Mouse (Mus musculus) ES-Bruce4 (cell line): ENCODE results near the gene Ccdc8. TPM values are rescaled to one million over a fixed set of nuclear protein-coding genes. Genes with fewer than 3 reads are reported as not detected.

ENCODE experiments used
- H3K27ac ChIP-seq: 2 replicates; pipeline ENCODE4 v1.5.1; 2012; ENCODE audit warnings: low read length, inconsistent platforms; ENCODE audit not compliant: insufficient read depth
- H3K27me3 ChIP-seq: 2 replicates; pipeline ENCODE4 v1.6.1; 2012; ENCODE audit warnings: mild to moderate bottlenecking, low read length, inconsistent platforms; ENCODE audit not compliant: control insufficient read depth, poor library complexity, insufficient read depth, severe bottlenecking
- H3K36me3 ChIP-seq: 2 replicates; pipeline ENCODE4 v1.6.1; 2012; ENCODE audit warnings: inconsistent platforms, mild to moderate bottlenecking, low read length, moderate library complexity; ENCODE audit not compliant: control insufficient read depth, poor library complexity, insufficient read depth, severe bottlenecking
- H3K4me1 ChIP-seq: one replicate; pipeline ENCODE4 v1.8.1; 2011; ENCODE audit warnings: low read length; ENCODE audit not compliant: control insufficient read depth, insufficient read depth
- H3K4me3 ChIP-seq: 2 replicates; pipeline ENCODE4 v1.5.1; 2011; ENCODE audit warnings: low read depth, mild to moderate bottlenecking, low read length
- H3K9ac ChIP-seq: 2 replicates; pipeline ENCODE4 v1.6.1; 2012; ENCODE audit warnings: low read depth, mild to moderate bottlenecking, inconsistent platforms; ENCODE audit not compliant: poor library complexity, severe bottlenecking
- H3K9me3 ChIP-seq: replicated peaks from 2 replicates; pipeline ENCODE4 v1.6.1; 2012; ENCODE audit warnings: mild to moderate bottlenecking, low read length, inconsistent platforms; ENCODE audit not compliant: control insufficient read depth, poor library complexity, insufficient read depth, severe bottlenecking
- CTCF ChIP-seq: IDR thresholded peaks from one replicate; pipeline ENCODE4 v1.8.1; 2011; ENCODE audit warnings: low read depth, low read length
- EP300 ChIP-seq: IDR thresholded peaks from 2 replicates; pipeline ENCODE4 v1.6.1; 2011; ENCODE audit warnings: low read depth, low read length; ENCODE audit not compliant: insufficient read depth
- POLR2A ChIP-seq: IDR thresholded peaks from one replicate; pipeline ENCODE4 v1.8.1; 2011; ENCODE audit warnings: low read length; ENCODE audit not compliant: insufficient read depth
- polyA plus RNA-seq: library from polyadenylated mRNA; stranded (reverse); fragments of >200 nt; gene quantifications from 2 replicates; pipeline ENCODE4 v1.2.4, GENCODE M21; 2011; ENCODE audit warnings: low read depth; ENCODE audit not compliant: missing spikeins, insufficient read depth, insufficient read length

Gene Ccdc8
- polyA plus RNA-seq, 1 experiment: 4.2 TPM

DNA sequence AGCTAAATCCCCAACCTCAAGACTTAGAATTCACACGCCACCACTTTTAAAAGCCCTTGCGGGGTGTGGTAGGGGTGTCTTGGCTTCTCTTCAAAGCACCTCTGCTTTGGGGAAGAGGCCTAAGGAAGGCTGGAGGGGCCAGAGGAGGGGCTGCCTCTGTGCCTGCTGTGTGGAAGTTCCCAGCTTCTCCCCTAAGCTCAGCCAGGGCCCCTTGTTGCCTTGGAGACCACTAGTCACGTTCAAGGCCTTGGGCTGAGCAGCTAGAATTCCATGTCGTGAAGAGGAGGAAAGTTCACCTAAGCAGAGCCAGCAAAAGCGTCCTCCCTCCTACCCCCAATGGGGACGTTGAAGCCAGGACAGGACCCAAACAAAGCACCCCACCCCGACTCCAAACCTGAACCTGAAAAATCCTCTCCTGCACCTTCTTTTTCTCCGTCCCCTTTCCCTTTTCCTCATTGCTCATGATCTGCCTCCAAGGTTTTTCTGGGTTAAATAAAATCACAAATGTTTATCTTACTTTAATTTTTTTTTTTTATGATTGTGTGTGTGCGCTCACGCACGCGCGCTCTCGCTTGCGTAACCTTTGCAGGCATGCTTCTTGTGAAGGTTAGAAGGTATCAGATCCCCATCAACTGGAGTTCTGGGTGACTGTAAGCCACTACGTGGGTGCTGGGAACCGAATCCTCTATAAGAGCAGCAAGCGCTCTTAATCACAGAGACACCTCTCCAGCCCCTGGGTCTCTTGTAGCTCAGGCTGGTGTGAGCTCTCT, 642 bp upstream of the Ccdc8 start:
- peaks cover 3% of the 10 kb centered on the region for H3K4me1 ChIP-seq
- H3K4me3 ChIP-seq: no peak overlapping the region
- H3K27ac ChIP-seq: no peak overlapping the region
- no peaks in the 10 kb centered on the region for H3K27me3 ChIP-seq
- TF ChIP-seq EP300 (no peak), CTCF (no peak), POLR2A (no peak)
- no peaks in the 10 kb centered on the region for H3K36me3 ChIP-seq
- H3K9ac ChIP-seq: peak overlapping the region; percentile 32; the same call in 1 of the 2 replicates
- no peaks in the 10 kb centered on the region for H3K9me3 ChIP-seq

DNA sequence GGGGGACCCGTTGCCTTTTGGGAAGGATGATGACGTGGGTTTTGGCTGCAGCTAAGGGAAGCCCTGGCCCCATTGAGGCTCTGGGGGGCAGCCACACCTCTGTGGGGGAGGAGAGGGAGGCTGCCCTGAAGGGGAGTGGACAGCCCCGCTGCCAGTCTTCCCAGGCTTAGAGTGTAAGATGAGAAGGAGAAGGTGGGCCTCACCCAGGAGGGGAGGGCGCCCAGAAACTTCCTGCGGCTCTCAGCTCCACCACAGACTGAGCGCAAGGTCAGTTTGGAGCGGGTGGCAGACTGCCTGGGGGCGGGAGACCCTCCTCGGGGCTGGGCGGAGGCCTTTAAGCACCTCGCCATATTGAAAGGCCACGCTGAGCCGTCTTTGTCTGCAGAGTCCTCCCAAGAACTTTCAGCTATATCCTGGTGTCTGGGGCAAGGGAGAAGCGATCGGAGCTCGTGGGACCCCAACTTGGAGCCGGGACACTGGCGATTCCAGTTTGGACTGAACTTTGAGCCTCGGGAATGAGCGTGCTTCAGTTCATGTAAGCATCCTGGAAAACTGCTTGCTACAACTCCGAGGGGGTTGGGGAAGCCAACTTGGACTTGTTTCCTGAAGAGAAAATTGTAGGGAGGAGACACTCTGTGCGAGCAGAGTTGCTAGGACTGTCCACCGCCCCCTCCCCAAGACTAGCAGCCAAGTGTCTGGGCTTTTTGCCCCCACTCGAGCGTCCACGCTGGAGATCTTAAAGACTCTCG, 1.3 kb downstream of the Ccdc8 start:
- TF ChIP-seq CTCF: no peak
- peak; percentile 23 for TF ChIP-seq POLR2A
- TF ChIP-seq EP300: peak; percentile 63; the same call in 1 of the 2 replicates

DNA sequence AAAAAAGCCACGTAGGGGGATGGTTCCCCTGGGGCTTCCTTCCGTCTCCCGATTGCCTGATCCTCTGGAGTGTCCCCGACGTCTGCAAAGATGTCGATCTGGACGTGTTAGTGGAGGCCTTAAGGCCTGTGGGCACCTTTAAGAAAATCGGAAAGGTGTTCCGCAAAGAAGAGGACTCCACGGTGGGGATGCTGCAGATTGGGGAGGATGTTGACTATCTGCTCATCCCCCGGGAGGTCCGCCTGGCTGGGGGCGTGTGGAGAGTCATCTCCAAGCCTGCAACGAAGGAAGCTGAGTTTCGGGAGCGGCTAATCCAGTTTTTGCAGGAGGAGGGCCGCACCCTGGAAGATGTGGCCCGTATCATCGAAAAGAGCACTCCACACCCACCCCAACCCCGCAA, 1.9 kb downstream of the Ccdc8 start:
- Histone ChIP-seq H3K27me3 (no peaks in the 10 kb centered on the region), H3K27ac (no peak overlapping the region), H3K9me3 (no peaks in the 10 kb centered on the region), H3K9ac (peak overlapping the region; percentile 56), H3K4me1 (peaks cover 3% of the 10 kb centered on the region), H3K4me3 (peak overlapping the region; percentile 76), H3K36me3 (no peaks in the 10 kb centered on the region)
- TF ChIP-seq CTCF (no peak), EP300 (no peak), POLR2A (no peak)

More for the DNA sequence above, 1.3 kb downstream of the Ccdc8 start:
- Histone ChIP-seq H3K9me3 (no peaks in the 10 kb centered on the region), H3K27ac (no peak overlapping the region), H3K4me1 (peaks cover 3% of the 10 kb centered on the region), H3K27me3 (no peaks in the 10 kb centered on the region), H3K36me3 (no peaks in the 10 kb centered on the region), H3K4me3 (peak overlapping the region; percentile 76), H3K9ac (peak overlapping the region; percentile 56)

DNA sequence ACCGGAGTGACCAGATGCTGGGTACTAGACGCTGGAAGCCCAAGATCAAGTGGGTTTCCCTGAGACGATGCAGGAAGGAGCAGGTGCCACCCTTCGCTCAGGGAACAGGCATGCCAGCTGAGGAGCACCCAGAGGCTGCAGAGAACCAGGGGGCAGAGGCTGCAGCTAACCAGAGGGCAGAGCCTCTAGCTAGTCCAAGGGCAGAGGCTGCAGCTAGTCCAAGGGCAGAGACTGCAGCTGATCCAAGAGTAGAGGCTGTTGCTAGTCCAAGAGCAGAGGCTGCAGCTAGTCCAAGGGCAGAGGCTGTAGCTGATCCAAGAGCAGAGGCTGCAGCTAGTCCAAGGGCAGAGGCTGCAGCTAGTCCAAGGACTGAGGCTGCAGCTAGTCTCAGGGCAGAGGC, 2.8 kb downstream of the Ccdc8 start:
- Histone ChIP-seq H3K27ac (no peak overlapping the region), H3K9me3 (no peaks in the 10 kb centered on the region), H3K4me1 (peaks cover 3% of the 10 kb centered on the region), H3K9ac (no peak overlapping the region), H3K27me3 (no peaks in the 10 kb centered on the region), H3K4me3 (no peak overlapping the region), H3K36me3 (no peaks in the 10 kb centered on the region)
- TF ChIP-seq POLR2A (no peak), EP300 (no peak), CTCF (no peak)

DNA sequence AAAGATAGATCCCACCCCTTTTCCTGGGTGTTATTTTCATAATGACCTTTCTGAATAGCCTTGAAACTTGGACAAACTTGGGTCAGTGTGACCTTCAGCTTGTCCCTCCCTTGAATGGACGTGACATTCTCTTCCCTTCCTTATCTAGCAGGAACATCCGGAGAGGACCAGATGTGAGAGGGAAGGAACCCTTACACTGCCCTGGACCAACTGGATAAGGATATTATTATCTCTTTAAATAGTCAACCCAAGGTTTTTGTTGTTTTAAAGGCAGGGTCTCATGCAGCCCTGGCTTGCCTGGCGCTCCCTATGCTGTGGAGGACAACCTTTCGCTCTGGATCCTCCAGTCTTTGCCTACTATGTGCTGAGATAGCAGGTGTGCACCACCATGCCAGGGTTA, 6.7 kb downstream of the Ccdc8 start:
- no peak overlapping the region for H3K27ac ChIP-seq
- no peaks in the 10 kb centered on the region for H3K9me3 ChIP-seq
- no peaks in the 10 kb centered on the region for H3K27me3 ChIP-seq
- no peak overlapping the region for H3K9ac ChIP-seq
- H3K4me1 ChIP-seq: no peaks in the 10 kb centered on the region
- H3K4me3 ChIP-seq: no peak overlapping the region
- TF ChIP-seq EP300: no peak
- TF ChIP-seq POLR2A: no peak
- TF ChIP-seq CTCF: no peak
- peaks cover 3% of the 10 kb centered on the region; the same call in 1 of the 2 replicates for H3K36me3 ChIP-seq

DNA sequence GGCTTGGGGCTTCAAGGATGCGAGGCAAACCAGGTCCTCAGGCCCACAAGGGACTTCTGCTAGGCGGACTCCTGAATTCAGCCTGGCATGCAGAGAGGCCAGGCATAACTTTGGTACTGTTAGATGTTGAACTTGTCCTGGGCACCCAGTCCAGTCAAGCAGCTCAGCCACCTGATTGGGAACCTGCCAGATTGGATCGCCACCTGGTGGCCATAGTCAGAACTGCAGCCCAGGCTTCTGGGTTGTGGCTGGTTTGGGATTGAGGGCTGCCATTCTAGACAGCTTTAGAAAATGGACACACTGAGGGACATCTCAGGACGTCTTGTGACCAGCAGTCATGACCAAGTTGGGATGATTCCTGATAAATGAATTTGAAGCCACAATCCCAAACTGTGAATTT, 7.1 kb downstream of the Ccdc8 start:
- H3K9me3 ChIP-seq: no peaks in the 10 kb centered on the region
- no peaks in the 10 kb centered on the region for H3K27me3 ChIP-seq
- no peak overlapping the region for H3K27ac ChIP-seq
- H3K9ac ChIP-seq: no peak overlapping the region
- H3K4me1 ChIP-seq: no peaks in the 10 kb centered on the region
- TF ChIP-seq EP300 (no peak), CTCF (peak; percentile 95)
- H3K36me3 ChIP-seq: peaks cover 4% of the 10 kb centered on the region; the same call in 1 of the 2 replicates
- H3K4me3 ChIP-seq: no peak overlapping the region
